Mouse (Mus musculus): Measurements from ENCODE around the gene Kalrn.

The Kalrn gene

GRCm38 (mm10) chr16:34573151-34573802 is at the start of gene Kalrn:
Gene Kalrn (minus strand): TSS chr16:34573532.
- DNase-seq (ENCODE audit: low spot score), result peak; percentile 89

GRCm38 (mm10) chr16:34614021-34614420 is 40.7 kb upstream of the Kalrn start:
- DNase-seq (ENCODE audit: low spot score), result no peak

- DNase-seq (ENCODE audit: low spot score), result no peak
Observed at GRCm38 (mm10) chr16:34610137-34610536, 36.8 kb upstream of the Kalrn start.

- peak; percentile 70 for DNase-seq (ENCODE audit: low spot score)
Observed at GRCm38 (mm10) chr16:34605679-34606078, 32.3 kb upstream of the Kalrn start.

GRCm38 (mm10) chr16:34603854-34604253 is 30.5 kb upstream of the Kalrn start:
- DNase-seq (ENCODE audit: low spot score), result no peak

- no peak for DNase-seq (ENCODE audit: low spot score)
Observed at GRCm38 (mm10) chr16:34603076-34603475, 29.7 kb upstream of the Kalrn start.

- DNase-seq (ENCODE audit: low spot score), result no peak
Observed at GRCm38 (mm10) chr16:34601954-34602353, 28.6 kb upstream of the Kalrn start.

GRCm38 (mm10) chr16:34595294-34595693 is 22.0 kb upstream of the Kalrn start:
- no peak for DNase-seq (ENCODE audit: low spot score)

GRCm38 (mm10) chr16:34594597-34595262 is 21.4 kb upstream of the Kalrn start:
- no peak for DNase-seq (ENCODE audit: low spot score)

GRCm38 (mm10) chr16:34592696-34593095 is 19.4 kb upstream of the Kalrn start:
- no peak for DNase-seq (ENCODE audit: low spot score)

GRCm38 (mm10) chr16:34591934-34592333 is 18.6 kb upstream of the Kalrn start:
- no peak for DNase-seq (ENCODE audit: low spot score)

GRCm38 (mm10) chr16:34579671-34580326 is 6.5 kb upstream of the Kalrn start:
- DNase-seq (ENCODE audit: low spot score), result no peak

- no peak for DNase-seq (ENCODE audit: low spot score)
Observed at GRCm38 (mm10) chr16:34573856-34574491, 642 bp upstream of the Kalrn start.

- DNase-seq (ENCODE audit: low spot score), result no peak
Observed at GRCm38 (mm10) chr16:34572406-34573150, 754 bp downstream of the Kalrn start.

GRCm38 (mm10) chr16:34571931-34572405 is 1.4 kb downstream of the Kalrn start:
- no peak for DNase-seq (ENCODE audit: low spot score)

GRCm38 (mm10) chr16:34569897-34570296 is 3.4 kb downstream of the Kalrn start:
- no peak for DNase-seq (ENCODE audit: low spot score)

GRCm38 (mm10) chr16:34568831-34569230 is 4.5 kb downstream of the Kalrn start:
- DNase-seq (ENCODE audit: low spot score), result no peak

GRCm38 (mm10) chr16:34563593-34564280 is 9.6 kb downstream of the Kalrn start:
- DNase-seq (ENCODE audit: low spot score), result no peak

GRCm38 (mm10) chr16:34561734-34562135 is 11.6 kb downstream of the Kalrn start:
- DNase-seq (ENCODE audit: low spot score), result no peak

- DNase-seq (ENCODE audit: low spot score), result no peak
Observed at GRCm38 (mm10) chr16:34560814-34561213, 12.5 kb downstream of the Kalrn start.

- DNase-seq (ENCODE audit: low spot score), result no peak
Observed at GRCm38 (mm10) chr16:34560411-34560810, 12.9 kb downstream of the Kalrn start.
